Mouse (Mus musculus) forebrain, embryonic 14.5 days (tissue): ENCODE results near the gene Zbtb20. TPM values are rescaled to one million over a fixed set of nuclear protein-coding genes. Genes with fewer than 3 reads are reported as not detected.

Experiments
- ATAC-seq: fragments of 200-750 bp; cut with Nextera tagmentation; 2 replicates; pipeline ENCODE4 v1.8.0; 2017; ENCODE audit warnings: mild to moderate bottlenecking, moderate library complexity
- DNase-seq: peaks from one replicate; pipeline ENCODE4 v3.0.0-alpha.2; 2015; ENCODE audit warnings: low spot score
- H3K27ac ChIP-seq: fragments of 300-500 bp; sonication (generic); 2 replicates; pipeline ENCODE4 v1.5.1; 2014; ENCODE audit warnings: low read depth, mild to moderate bottlenecking, control low read depth, low read length, moderate library complexity
- H3K27me3 ChIP-seq: fragments of 300-500 bp; sonication (generic); replicated peaks from 2 replicates; pipeline ENCODE4 v1.6.1; 2014; ENCODE audit warnings: low read length, control low read depth, mixed read lengths; ENCODE audit not compliant: control insufficient read depth, insufficient read depth
- H3K36me3 ChIP-seq: fragments of 300-500 bp; sonication (generic); 2 replicates; pipeline ENCODE4 v1.6.1; 2014; ENCODE audit warnings: low read length, control low read depth; ENCODE audit not compliant: control insufficient read depth, insufficient read depth
- H3K4me1 ChIP-seq: fragments of 300-500 bp; sonication (generic); 2 replicates; pipeline ENCODE4 v1.6.1; 2014; ENCODE audit warnings: antibody characterized with exemption, low read length, control low read depth; ENCODE audit not compliant: control insufficient read depth, insufficient read depth
- H3K4me2 ChIP-seq: fragments of 300-500 bp; sonication (generic); 2 replicates; pipeline ENCODE4 v1.6.1; 2014; ENCODE audit warnings: mild to moderate bottlenecking, control low read depth, low read length
- H3K4me3 ChIP-seq: fragments of 300-500 bp; sonication (generic); 2 replicates; pipeline ENCODE4 v1.5.1; 2014; ENCODE audit warnings: low read depth, low read length, control low read depth
- H3K9ac ChIP-seq: fragments of 300-500 bp; sonication (generic); 2 replicates; pipeline ENCODE4 v1.6.1; 2014; ENCODE audit warnings: mild to moderate bottlenecking, low read length, control low read depth, moderate library complexity
- H3K9me3 ChIP-seq: fragments of 300-500 bp; sonication (generic); replicated peaks from 2 replicates; pipeline ENCODE4 v1.6.1; 2016; ENCODE audit warnings: low read length, control low read depth, mixed read lengths; ENCODE audit not compliant: control insufficient read depth
- WGBS: fragments of 180-500 bp; shearing (Covaris S2); extraction: QIAGEN DNeasy Blood & Tissue Kit; methylation state at CpG from one replicate; pipeline ENCODE4 v1.1.7; 2014; 5-methylcytosine and 5-hydroxymethylcytosine counted together
- polyA plus RNA-seq: library from polyadenylated mRNA; unstranded; fragments of >200 nt; fragmentation: Nextera tagmentation; extraction: Ambion mirVana; gene quantifications from 2 replicates; pipeline ENCODE4 v1.2.1, GENCODE M21; 2014

The Zbtb20 gene
- polyA plus RNA-seq, 1 experiment from 2014 or later = 41.0 TPM

DNA sequence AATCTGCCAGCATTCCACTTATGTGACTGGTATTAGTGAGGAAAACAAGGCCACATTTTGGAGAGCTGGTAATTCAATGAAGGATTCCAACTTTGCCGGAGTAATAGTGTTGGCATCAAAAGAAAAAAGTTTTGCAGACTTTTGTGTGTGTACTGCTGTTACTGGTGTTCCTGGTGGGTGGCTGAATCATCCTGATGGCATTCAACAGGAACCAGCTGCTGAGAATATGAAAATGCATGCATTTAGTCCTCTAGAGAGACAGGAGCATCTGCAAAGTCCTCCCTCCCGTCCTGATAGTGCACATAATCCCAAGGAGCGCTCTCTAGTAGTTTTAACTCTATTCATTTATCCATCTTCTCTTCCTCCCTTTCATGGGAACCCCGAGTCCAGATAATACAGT is 639.9 kb downstream of the Zbtb20 start:
- H3K36me3 ChIP-seq = peaks cover 4% of the 10 kb centered on the region; the same call in 1 of the 2 replicates
- H3K4me3 ChIP-seq = no peak overlapping the region
- no peak overlapping the region for H3K4me2 ChIP-seq
- peaks cover 27% of the 10 kb centered on the region for H3K4me1 ChIP-seq
- WGBS = 76% methylated on average over 4 of the region's 4 CpGs
- H3K9ac ChIP-seq = no peak overlapping the region
- ATAC-seq = no peak
- no peak overlapping the region for H3K27ac ChIP-seq
- no peaks in the 10 kb centered on the region for H3K9me3 ChIP-seq
- H3K27me3 ChIP-seq = no peaks in the 10 kb centered on the region
- no peak for DNase-seq

DNA sequence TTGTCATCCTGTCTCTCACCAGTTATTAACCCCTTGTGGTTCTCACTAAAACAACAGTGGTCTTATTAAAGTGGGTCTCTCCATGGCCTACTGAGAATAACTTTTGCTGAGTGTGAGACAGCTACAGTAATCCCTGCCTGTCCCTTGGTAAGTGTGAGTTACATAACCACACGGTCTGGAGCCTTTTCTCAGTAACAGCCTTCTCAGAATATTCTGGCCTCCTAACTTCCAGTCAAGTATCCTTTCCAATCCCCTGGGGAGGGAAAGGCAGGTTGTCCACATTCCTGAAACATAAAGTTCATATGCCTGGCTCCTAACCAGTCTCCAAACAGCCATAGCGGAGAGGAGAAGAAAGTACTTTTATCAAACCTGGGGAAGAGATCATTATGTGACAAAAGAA is 644.6 kb downstream of the Zbtb20 start:
- no peaks in the 10 kb centered on the region for H3K9me3 ChIP-seq
- no peak for ATAC-seq
- 80% methylated on average over 2 of the region's 2 CpGs for WGBS
- no peak overlapping the region for H3K9ac ChIP-seq
- H3K36me3 ChIP-seq = no peaks in the 10 kb centered on the region
- H3K27ac ChIP-seq = no peak overlapping the region
- H3K27me3 ChIP-seq = no peaks in the 10 kb centered on the region
- DNase-seq = no peak
- H3K4me1 ChIP-seq = peaks cover 14% of the 10 kb centered on the region
- H3K4me3 ChIP-seq = no peak overlapping the region
- no peak overlapping the region for H3K4me2 ChIP-seq

DNA sequence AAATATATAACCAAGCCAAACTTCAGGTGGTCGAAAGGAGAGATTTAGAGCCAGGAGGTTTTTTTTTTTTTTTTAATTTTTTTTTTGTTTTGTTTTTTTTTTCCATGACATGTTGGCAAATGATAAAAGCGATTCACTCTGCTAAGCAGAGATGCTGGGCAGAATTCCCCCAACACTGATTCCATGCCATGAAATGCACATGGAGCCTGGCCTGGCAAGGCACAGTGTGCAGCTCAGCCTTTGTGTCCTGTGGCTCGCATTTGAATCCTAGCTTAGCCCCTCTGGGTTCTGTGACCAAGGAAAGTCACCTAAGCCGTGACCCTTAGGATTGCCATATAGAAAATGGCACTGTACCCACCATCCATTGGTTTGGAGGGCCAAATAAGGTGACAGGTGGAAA is 646.8 kb downstream of the Zbtb20 start:
- H3K36me3 ChIP-seq = no peaks in the 10 kb centered on the region
- H3K9ac ChIP-seq = no peak overlapping the region
- WGBS = 86% methylated on average over 4 of the region's 4 CpGs
- H3K27me3 ChIP-seq = no peaks in the 10 kb centered on the region
- ATAC-seq (no peak), DNase-seq (peak; percentile 64)
- H3K27ac ChIP-seq = no peak overlapping the region
- H3K4me2 ChIP-seq = no peak overlapping the region
- no peaks in the 10 kb centered on the region for H3K9me3 ChIP-seq
- H3K4me1 ChIP-seq = peaks cover 8% of the 10 kb centered on the region; the same call in 1 of the 2 replicates
- no peak overlapping the region for H3K4me3 ChIP-seq

DNA sequence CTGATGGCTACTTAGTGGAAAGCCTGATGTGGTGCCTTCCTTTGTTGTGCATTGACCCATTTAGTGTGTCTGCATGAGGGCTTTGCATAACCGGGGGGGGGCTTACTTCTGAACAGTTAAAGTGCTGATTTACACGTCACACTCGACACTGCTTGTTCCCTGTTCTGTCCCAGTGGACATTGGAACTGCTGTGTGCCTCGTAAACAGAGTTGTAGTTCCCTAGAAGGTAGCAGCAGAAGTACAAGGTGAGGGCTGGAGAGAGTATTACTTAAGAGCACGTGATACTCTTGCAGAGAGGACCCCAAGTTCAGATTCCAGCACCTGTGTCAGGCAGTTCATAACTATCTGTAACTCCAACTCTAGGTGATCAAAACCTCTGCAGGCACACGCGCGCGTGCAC is 648.5 kb downstream of the Zbtb20 start:
- WGBS = 83% methylated on average over 9 of the region's 9 CpGs
- Histone ChIP-seq H3K4me3 (no peak overlapping the region), H3K36me3 (0 out of 2 replicates have a peak, but pooled peaks cover 3% of the 10 kb centered on the region), H3K4me2 (no peak overlapping the region), H3K9ac (no peak overlapping the region), H3K9me3 (no peaks in the 10 kb centered on the region), H3K27ac (no peak overlapping the region), H3K4me1 (peaks cover 8% of the 10 kb centered on the region; the same call in 1 of the 2 replicates), H3K27me3 (no peaks in the 10 kb centered on the region)
- ATAC-seq (no peak), DNase-seq (no peak)

- Histone ChIP-seq H3K4me2 (no peak overlapping the region), H3K9ac (no peak overlapping the region), H3K4me1 (peaks cover 8% of the 10 kb centered on the region; the same call in 1 of the 2 replicates), H3K9me3 (no peaks in the 10 kb centered on the region), H3K4me3 (no peak overlapping the region), H3K27ac (no peak overlapping the region), H3K27me3 (no peaks in the 10 kb centered on the region), H3K36me3 (0 out of 2 replicates have a peak, but pooled peaks cover 3% of the 10 kb centered on the region)
- 89% methylated on average over 6 of the region's 6 CpGs for WGBS
- ATAC-seq (0 out of 2 replicates have a peak, but pooled peaks have one; percentile 19), DNase-seq (no peak)
Observed at GRCm38 (mm10) chr16:43525624-43526023, 649.9 kb downstream of the Zbtb20 start.

DNA sequence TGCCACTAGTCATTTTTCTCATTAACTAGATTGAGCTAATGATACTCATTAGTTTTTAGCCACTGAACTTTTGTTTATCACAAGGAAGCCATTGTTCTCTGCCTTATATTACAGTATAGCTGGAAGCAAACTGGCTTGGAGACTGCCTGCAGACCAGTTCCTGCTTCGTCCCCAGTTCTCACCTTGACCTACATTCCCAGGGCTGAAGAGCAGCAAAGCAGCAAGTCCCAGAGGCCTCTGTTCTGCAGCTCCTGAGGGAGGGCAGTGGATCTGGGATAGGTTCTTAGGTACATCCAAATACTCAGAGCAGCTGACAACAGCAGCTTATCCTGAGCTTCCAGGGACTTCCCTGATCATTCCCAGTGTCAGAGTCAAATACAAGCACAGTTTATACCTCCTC is 652.6 kb downstream of the Zbtb20 start:
- Histone ChIP-seq H3K4me2 (no peak overlapping the region), H3K36me3 (0 out of 2 replicates have a peak, but pooled peaks cover 3% of the 10 kb centered on the region), H3K4me3 (no peak overlapping the region), H3K9ac (no peak overlapping the region), H3K4me1 (peaks cover 12% of the 10 kb centered on the region; the same call in 1 of the 2 replicates), H3K27me3 (no peaks in the 10 kb centered on the region), H3K27ac (no peak overlapping the region), H3K9me3 (no peaks in the 10 kb centered on the region)
- WGBS = 51% methylated on average over 1 of the region's 1 CpGs
- DNase-seq (no peak), ATAC-seq (no peak)

- H3K9ac ChIP-seq = no peak overlapping the region
- H3K4me2 ChIP-seq = no peak overlapping the region
- no peaks in the 10 kb centered on the region for H3K9me3 ChIP-seq
- no peak overlapping the region for H3K4me3 ChIP-seq
- ATAC-seq = no peak
- no peaks in the 10 kb centered on the region for H3K27me3 ChIP-seq
- 87% methylated on average over 6 of the region's 6 CpGs for WGBS
- no peak for DNase-seq
- H3K4me1 ChIP-seq = peaks cover 16% of the 10 kb centered on the region
- H3K27ac ChIP-seq = no peak overlapping the region
- H3K36me3 ChIP-seq = 0 out of 2 replicates have a peak, but pooled peaks cover 3% of the 10 kb centered on the region
Observed at GRCm38 (mm10) chr16:43531328-43531727, 655.6 kb downstream of the Zbtb20 start.

DNA sequence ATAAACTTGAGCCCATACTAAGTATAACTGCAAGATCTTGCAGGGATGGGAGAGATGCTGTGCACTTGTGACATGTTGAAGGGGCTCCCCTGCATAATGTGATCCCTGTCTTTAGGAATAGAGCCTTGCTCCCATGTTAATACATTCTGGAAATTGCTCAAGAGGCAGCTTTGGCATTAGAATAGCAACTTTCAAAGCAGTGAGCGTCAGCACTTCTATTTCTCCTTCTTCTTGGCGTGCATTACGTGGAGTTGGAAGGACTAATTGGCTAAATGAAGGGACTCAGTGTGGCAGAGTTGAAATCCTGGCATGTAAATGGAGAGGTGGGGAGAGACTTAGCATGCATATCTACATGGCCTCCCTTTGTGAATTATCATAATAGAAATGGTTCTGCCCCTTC is 658.4 kb downstream of the Zbtb20 start:
- H3K27ac ChIP-seq = peak overlapping the region; percentile 75
- no peaks in the 10 kb centered on the region for H3K27me3 ChIP-seq
- H3K4me1 ChIP-seq = peaks cover 14% of the 10 kb centered on the region
- no peaks in the 10 kb centered on the region for H3K9me3 ChIP-seq
- WGBS = 19% methylated on average over 3 of the region's 3 CpGs
- no peak overlapping the region for H3K4me2 ChIP-seq
- ATAC-seq = peak; percentile 87
- no peak overlapping the region for H3K4me3 ChIP-seq
- no peaks in the 10 kb centered on the region for H3K36me3 ChIP-seq
- peak; percentile 88 for DNase-seq
- H3K9ac ChIP-seq = no peak overlapping the region

DNA sequence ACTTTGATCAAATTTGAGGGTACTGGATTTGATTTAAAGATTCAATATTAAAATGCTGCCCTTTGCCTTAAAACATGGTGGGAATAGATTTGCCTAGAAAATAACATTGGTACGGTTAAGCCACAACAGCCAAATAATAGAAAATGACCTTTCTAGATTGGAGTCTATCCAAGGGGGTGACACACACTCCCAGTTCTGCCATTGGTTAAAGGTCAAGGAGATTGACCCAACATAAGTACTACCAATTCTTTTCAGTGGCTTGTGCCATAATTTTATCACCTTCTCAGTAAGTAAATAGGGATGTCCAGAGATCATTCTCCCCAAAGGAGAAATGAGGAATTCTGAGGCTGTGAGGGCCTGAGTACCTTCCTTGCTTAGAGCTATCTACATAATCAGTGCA is 660.2 kb downstream of the Zbtb20 start:
- 94% methylated on average over 1 of the region's 1 CpGs for WGBS
- no peak overlapping the region for H3K9ac ChIP-seq
- no peak for ATAC-seq

More for the DNA sequence above, 660.2 kb downstream of the Zbtb20 start:
- H3K27ac ChIP-seq = no peak overlapping the region
- no peaks in the 10 kb centered on the region for H3K9me3 ChIP-seq
- no peak overlapping the region for H3K4me3 ChIP-seq
- H3K27me3 ChIP-seq = no peaks in the 10 kb centered on the region
- 0 out of 2 replicates have a peak, but pooled peaks cover 3% of the 10 kb centered on the region for H3K36me3 ChIP-seq
- H3K4me2 ChIP-seq = no peak overlapping the region
- DNase-seq = no peak
- peaks cover 15% of the 10 kb centered on the region for H3K4me1 ChIP-seq
